Mouse (Mus musculus): ENCODE results near the gene Rest. TPM values are rescaled to one million over a fixed set of nuclear protein-coding genes. Genes with fewer than 3 reads are reported as not detected.

The Rest gene
- 13.0 TPM for polyA plus RNA-seq (2014; fragmentation: Illumina TruSeq; extraction: RNeasy Lipid Tissue Mini Kit (QIAGEN cat#74804); ENCODE audit: low read depth, low replicate concordance)

DNA sequence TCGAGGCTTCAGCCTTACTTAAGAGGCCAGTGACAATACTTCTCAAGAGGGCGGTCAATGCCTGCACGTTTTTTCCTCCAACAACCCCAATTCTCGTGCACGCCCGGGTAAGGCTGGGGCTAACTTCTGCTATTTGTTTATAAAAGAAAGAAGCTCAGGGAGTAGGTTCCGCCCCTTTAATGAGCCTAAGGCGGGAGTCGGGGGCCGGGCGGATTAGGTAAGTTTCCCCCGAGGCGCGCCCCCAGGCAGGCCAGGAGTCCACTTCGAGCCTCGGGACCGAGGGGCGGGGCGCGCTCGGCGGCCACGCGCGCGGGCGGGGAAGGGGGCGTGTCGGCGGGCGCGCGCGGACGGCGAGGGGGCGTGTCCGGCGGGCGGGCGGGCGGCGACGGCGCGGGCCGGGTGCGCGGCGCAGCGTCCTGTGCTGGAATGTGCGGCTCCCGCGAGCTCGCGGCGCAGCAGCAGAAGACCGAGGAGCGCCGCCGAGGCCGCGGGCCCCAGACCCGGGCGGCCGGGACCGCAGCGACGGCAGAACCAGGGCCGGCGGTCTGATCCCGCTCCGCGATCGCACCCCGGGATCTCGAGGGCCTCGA is at the start of gene Rest:
Gene Rest, plus strand, starts transcription at position 411 of the 590 bp plus-strand sequence.

DNA sequence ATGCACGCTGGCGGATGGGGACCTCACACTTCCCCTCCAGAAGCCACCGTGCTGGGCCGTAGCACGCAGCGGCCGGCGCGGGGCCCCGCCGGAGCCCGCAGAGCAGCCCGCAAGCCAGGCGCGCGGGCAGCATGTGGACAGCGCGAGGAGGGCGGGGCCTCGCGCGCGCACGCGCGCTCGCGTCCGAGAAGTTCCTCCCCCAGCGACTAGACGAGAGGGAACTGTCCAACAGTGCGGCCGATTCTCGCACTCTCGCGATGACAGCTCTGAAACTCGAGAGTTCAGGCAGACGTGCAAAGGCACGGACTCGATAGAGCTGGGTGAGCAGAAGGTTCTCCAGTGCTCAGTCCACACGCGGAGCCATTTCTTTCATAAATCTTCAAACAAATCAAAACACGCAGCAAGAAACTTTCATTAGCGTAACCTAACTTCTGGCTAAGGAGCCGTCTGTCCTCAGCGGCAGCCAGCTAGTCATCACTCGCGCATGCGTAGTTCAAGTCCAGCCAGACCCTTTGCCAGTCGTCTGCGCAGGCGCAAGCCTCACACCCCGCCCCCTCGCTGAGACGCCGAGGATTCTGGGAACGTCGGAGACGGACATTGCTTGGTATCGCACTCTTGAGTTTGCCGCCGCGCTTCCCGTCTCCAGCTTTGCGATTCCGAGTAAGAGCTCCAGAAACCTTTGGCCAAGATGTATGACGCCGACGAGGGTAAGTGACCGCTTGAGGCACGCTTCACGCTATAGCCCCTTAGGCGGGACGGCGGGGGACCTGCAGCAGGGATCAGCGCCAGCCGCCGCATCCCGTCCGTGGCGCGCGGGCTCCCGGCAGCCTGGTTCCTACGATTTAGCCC is 44.9 kb downstream of the Rest start, which contains the start of the genes Noa1 and Polr2b:
Gene Noa1, minus strand, starts transcription at position 161 of the 849 bp plus-strand sequence.
Gene Polr2b, plus strand, starts transcription at position 224 of the 849 bp plus-strand sequence.

Other genes starting within 250 kb of the Rest start
- gene Thegl, start 249.5 kb upstream of the Rest start, polyA plus RNA-seq (2014; fragmentation: Illumina TruSeq; extraction: RNeasy Lipid Tissue Mini Kit (QIAGEN cat#74804); ENCODE audit: low read depth, low replicate concordance) = 4.1 TPM
- 78.2 TPM for gene Hopx, start 150.4 kb upstream of the Rest start, polyA plus RNA-seq (2014; fragmentation: Illumina TruSeq; extraction: RNeasy Lipid Tissue Mini Kit (QIAGEN cat#74804); ENCODE audit: low read depth, low replicate concordance)
- gene Spink2, start 54.0 kb upstream of the Rest start, polyA plus RNA-seq (2014; fragmentation: Illumina TruSeq; extraction: RNeasy Lipid Tissue Mini Kit (QIAGEN cat#74804); ENCODE audit: low read depth, low replicate concordance) = 470 TPM
- gene Noa1, start 44.6 kb downstream of the Rest start, polyA plus RNA-seq (2014; fragmentation: Illumina TruSeq; extraction: RNeasy Lipid Tissue Mini Kit (QIAGEN cat#74804); ENCODE audit: low read depth, low replicate concordance) = 12.5 TPM
- gene Polr2b, start 44.7 kb downstream of the Rest start, polyA plus RNA-seq (2014; fragmentation: Illumina TruSeq; extraction: RNeasy Lipid Tissue Mini Kit (QIAGEN cat#74804); ENCODE audit: low read depth, low replicate concordance) = 45.1 TPM
- 450 TPM for gene Igfbp7, start 142.6 kb downstream of the Rest start, polyA plus RNA-seq (2014; fragmentation: Illumina TruSeq; extraction: RNeasy Lipid Tissue Mini Kit (QIAGEN cat#74804); ENCODE audit: low read depth, low replicate concordance)

Measured in adipose tissue, adult 10 weeks (tissue).